ENCODE assay signal across 8 mouse cellular contexts in genomic region chr2:122631226-122631801, GRCm38 (mm10). TPM values are rescaled to one million over a fixed set of nuclear protein-coding genes. Genes with fewer than 3 reads are reported as not detected.
A peak's percentile ranks its signal among the peaks of the same experiment; 100 is the strongest.
DNase-seq lines count a peak whose midpoint lies in the region; ATAC-seq lines count a peak whose summit lies in the region.

No protein-coding gene starts in this region.

- H3K9me3 ChIP-seq in lung, embryonic 15.5 days: no peaks in the 10 kb centered on the region

- H3K27me3 ChIP-seq in lung, embryonic 15.5 days: no peaks in the 10 kb centered on the region

- H3K27ac ChIP-seq in lung, embryonic 15.5 days: peak overlapping the region; percentile 77

- peak overlapping the region; percentile 92 for H3K9ac ChIP-seq in lung, embryonic 15.5 days

- peaks cover 19% of the 10 kb centered on the region for H3K4me1 ChIP-seq in lung, embryonic 15.5 days

- H3K36me3 ChIP-seq in lung, embryonic 15.5 days: peaks cover 12% of the 10 kb centered on the region

- DNase-seq in A20 (ENCODE audit: low read depth, low spot score): peak; percentile 62
- DNase-seq in Muller cell, postnatal 12 days (ENCODE audit: inconsistent ontology term): peak; percentile 54
- peak; percentile 74 for DNase-seq in kidney, adult 18-20 months
- peak; percentile 46 to 47 for DNase-seq in right cerebral cortex, postnatal 10 days (ENCODE audit: low spot score in 2 of 2)
- no peak for DNase-seq in layer of hippocampus, postnatal 36 days

- peak overlapping the region; percentile 95 for H3K4me2 ChIP-seq in lung, embryonic 15.5 days

- peak; percentile 13 for ATAC-seq in common myeloid progenitor, adult 5-6 weeks (replicated peaks; ENCODE audit: low read depth, poor library complexity, severe bottlenecking)
- ATAC-seq in granulocyte monocyte progenitor cell, adult 5-6 weeks (replicated peaks; ENCODE audit: poor library complexity, severe bottlenecking): peak; percentile 18
- peak; percentile 62 for ATAC-seq in lung, embryonic 15.5 days (ENCODE audit: borderline replicate concordance, extremely low read depth, low FRiP score, low TSS enrichment)

- H3K4me3 ChIP-seq in lung, embryonic 15.5 days: peak overlapping the region; percentile 94

- under 1% methylated on average over 53 of the region's 53 CpGs for WGBS in lung, embryonic 15.5 days

RNA-seq across cellular contexts. Expression of gene AA467197, which starts 5.5 kb away (rescaled TPM):
- total RNA-seq in common myeloid progenitor, adult 5-6 weeks (2017): 0.63 and 2.1 TPM in 2 replicates
- not detected in 2 replicates for total RNA-seq in granulocyte monocyte progenitor cell, adult 5-6 weeks (2014; fragmentation: Nextera tagmentation)
- 2.4 TPM in 2 replicates for total RNA-seq in granulocyte monocyte progenitor cell, adult 5-6 weeks (2017)
- polyA plus RNA-seq in lung, embryonic 15.5 days (2015; fragmentation: Nextera tagmentation; extraction: Ambion mirVana): 0.30 and 0.76 TPM in 2 replicates
- total RNA-seq in layer of hippocampus, postnatal 36 days (2021): 1 to 10 TPM in 1 of 2 experiments, not detected in 1; 1.5 TPM

RNA-seq across cellular contexts. Expression of gene Gatm, which starts 20.2 kb away (rescaled TPM):
- 53.5 and 60.9 TPM in 2 replicates for total RNA-seq in common myeloid progenitor, adult 5-6 weeks (2017)
- total RNA-seq in granulocyte monocyte progenitor cell, adult 5-6 weeks (2014; fragmentation: Nextera tagmentation): 94.8 and 123 TPM in 2 replicates
- total RNA-seq in granulocyte monocyte progenitor cell, adult 5-6 weeks (2017): 96.0 and 115 TPM in 2 replicates
- polyA plus RNA-seq in lung, embryonic 15.5 days (2015; fragmentation: Nextera tagmentation; extraction: Ambion mirVana): 6.2 and 6.3 TPM in 2 replicates
- total RNA-seq in layer of hippocampus, postnatal 36 days (2021): 10 to 100 TPM; 58.7 to 60.1 TPM

Comparison
In these comparisons a context has a peak if more than half of its experiments do, and no peak if none do; other contexts are left out.
1. DNase-seq: peak in A20 (single experiment), Muller cell, postnatal 12 days (single experiment), kidney, adult 18-20 months (single experiment) and right cerebral cortex, postnatal 10 days (2 of 2); none in layer of hippocampus, postnatal 36 days (0 of 2).
2. Peak in every context shown above with its lines, with median percentiles within 50 percentile points of each other: ATAC-seq.